Mouse (Mus musculus) kidney, postnatal 14 days (tissue): ENCODE measurements around the gene Ncoa3.

Source experiments
- DNase-seq: peaks from one replicate; pipeline ENCODE4 v3.0.0; 2022; ENCODE audit warnings: mixed read lengths

Gene Ncoa3

GRCm38 (mm10) chr2:165974383-165974782 lies 18.1 kb upstream of the Ncoa3 start:
- DNase-seq: no peak

- no peak for DNase-seq
Measured at GRCm38 (mm10) chr2:165976186-165976585, 16.2 kb upstream of the Ncoa3 start.

GRCm38 (mm10) chr2:165976874-165977273 lies 15.6 kb upstream of the Ncoa3 start:
- DNase-seq: no peak

- DNase-seq: no peak
Measured at GRCm38 (mm10) chr2:165978119-165978518, 14.3 kb upstream of the Ncoa3 start.

GRCm38 (mm10) chr2:165981248-165981977 lies 11.0 kb upstream of the Ncoa3 start:
- DNase-seq: no peak

- DNase-seq: peak; percentile 89
Measured at GRCm38 (mm10) chr2:165982512-165983389, 9.7 kb upstream of the Ncoa3 start.

- no peak for DNase-seq
Measured at GRCm38 (mm10) chr2:165984318-165984717, 8.1 kb upstream of the Ncoa3 start.

GRCm38 (mm10) chr2:165984891-165985290 lies 7.5 kb upstream of the Ncoa3 start:
- no peak for DNase-seq

- no peak for DNase-seq
Measured at GRCm38 (mm10) chr2:165985581-165985980, 6.9 kb upstream of the Ncoa3 start.

- peak; percentile 89 for DNase-seq
Measured at GRCm38 (mm10) chr2:165986921-165987453, 5.4 kb upstream of the Ncoa3 start.

- DNase-seq: no peak
Measured at GRCm38 (mm10) chr2:165993173-165993900, 901 bp downstream of the Ncoa3 start.

- DNase-seq: no peak
Measured at GRCm38 (mm10) chr2:165994341-165994740, 1.9 kb downstream of the Ncoa3 start.

- DNase-seq: no peak
Measured at GRCm38 (mm10) chr2:165995711-165996110, 3.3 kb downstream of the Ncoa3 start.

GRCm38 (mm10) chr2:165996130-165996529 lies 3.7 kb downstream of the Ncoa3 start:
- peak; percentile 71 for DNase-seq

GRCm38 (mm10) chr2:165997256-165997967 lies 5.0 kb downstream of the Ncoa3 start:
- no peak for DNase-seq

GRCm38 (mm10) chr2:165998969-165999368 lies 6.5 kb downstream of the Ncoa3 start:
- no peak for DNase-seq

- DNase-seq: peak; percentile 75
Measured at GRCm38 (mm10) chr2:165999790-166000189, 7.4 kb downstream of the Ncoa3 start.

- no peak for DNase-seq
Measured at GRCm38 (mm10) chr2:166000242-166000641, 7.8 kb downstream of the Ncoa3 start.

- no peak for DNase-seq
Measured at GRCm38 (mm10) chr2:166000769-166001168, 8.3 kb downstream of the Ncoa3 start.

- DNase-seq: no peak
Measured at GRCm38 (mm10) chr2:166001362-166001761, 8.9 kb downstream of the Ncoa3 start.

GRCm38 (mm10) chr2:166001768-166002167 lies 9.3 kb downstream of the Ncoa3 start:
- DNase-seq: no peak

- no peak for DNase-seq
Measured at GRCm38 (mm10) chr2:166002429-166002828, 10.0 kb downstream of the Ncoa3 start.
